Mouse (Mus musculus) kidney, postnatal 0 days (tissue): ENCODE measurements at regions not wholly inside any gene's neighbourhood (a gene's known extent, or its start where the extent isn't known, plus 50 kb on each side); places are given as distances from the start of the nearest gene placed in this dataset.
A peak's percentile ranks its signal among the peaks of the same experiment; 100 is the strongest.

Experiments
- ATAC-seq: fragments of 200-750 bp; cut with Nextera tagmentation; replicated peaks from 2 replicates; pipeline ENCODE4 v1.8.0; 2017; ENCODE audit warnings: low read depth, moderate number of reproducible peaks, moderate TSS enrichment, moderate library complexity; ENCODE audit not compliant: low FRiP score
- DNase-seq: peaks from one replicate; pipeline ENCODE4 v3.0.0-alpha.2; 2016; ENCODE audit warnings: low spot score
- H3K27ac ChIP-seq: fragments of 300-500 bp; sonication (generic); 2 replicates; pipeline ENCODE4 v1.5.1; 2014; ENCODE audit warnings: mild to moderate bottlenecking
- H3K27me3 ChIP-seq: fragments of 300-500 bp; sonication (generic); 2 replicates; pipeline ENCODE4 v1.6.1; 2014; ENCODE audit warnings: low read length, mixed read lengths; ENCODE audit not compliant: insufficient read depth
- H3K36me3 ChIP-seq: fragments of 300-500 bp; sonication (generic); 2 replicates; pipeline ENCODE4 v1.6.1; 2014; ENCODE audit warnings: low read length, mixed read lengths; ENCODE audit not compliant: insufficient read depth
- H3K4me1 ChIP-seq: fragments of 300-500 bp; sonication (generic); replicated peaks from 2 replicates; pipeline ENCODE4 v1.6.1; 2014; ENCODE audit warnings: antibody characterized with exemption, low read length, mixed read lengths; ENCODE audit not compliant: insufficient read depth
- H3K4me2 ChIP-seq: fragments of 300-500 bp; sonication (generic); 2 replicates; pipeline ENCODE4 v1.6.1; 2014; ENCODE audit warnings: mild to moderate bottlenecking, low read length, moderate library complexity, mixed read lengths
- H3K4me3 ChIP-seq: fragments of 300-500 bp; sonication (generic); replicated peaks from 2 replicates; pipeline ENCODE4 v1.5.1; 2014; ENCODE audit warnings: low read depth, low read length
- H3K9ac ChIP-seq: fragments of 300-500 bp; sonication (generic); 2 replicates; pipeline ENCODE4 v1.6.1; 2014; ENCODE audit warnings: low read depth, low read length
- H3K9me3 ChIP-seq: fragments of 300-500 bp; sonication (generic); replicated peaks from 2 replicates; pipeline ENCODE4 v1.6.1; 2016; ENCODE audit warnings: low read length, inconsistent platforms, mixed read lengths
- CTCF ChIP-seq: IDR thresholded peaks from 2 replicates; pipeline ENCODE4 v1.5.1; 2016; ENCODE audit warnings: antibody characterized with exemption, low read depth, mild to moderate bottlenecking, moderate library complexity
- WGBS: fragments of 180-500 bp; shearing (Covaris S2); extraction: QIAGEN DNeasy Blood & Tissue Kit; methylation state at CpG from one replicate; pipeline ENCODE4 v1.1.7; 2014; 5-methylcytosine and 5-hydroxymethylcytosine counted together

DNA sequence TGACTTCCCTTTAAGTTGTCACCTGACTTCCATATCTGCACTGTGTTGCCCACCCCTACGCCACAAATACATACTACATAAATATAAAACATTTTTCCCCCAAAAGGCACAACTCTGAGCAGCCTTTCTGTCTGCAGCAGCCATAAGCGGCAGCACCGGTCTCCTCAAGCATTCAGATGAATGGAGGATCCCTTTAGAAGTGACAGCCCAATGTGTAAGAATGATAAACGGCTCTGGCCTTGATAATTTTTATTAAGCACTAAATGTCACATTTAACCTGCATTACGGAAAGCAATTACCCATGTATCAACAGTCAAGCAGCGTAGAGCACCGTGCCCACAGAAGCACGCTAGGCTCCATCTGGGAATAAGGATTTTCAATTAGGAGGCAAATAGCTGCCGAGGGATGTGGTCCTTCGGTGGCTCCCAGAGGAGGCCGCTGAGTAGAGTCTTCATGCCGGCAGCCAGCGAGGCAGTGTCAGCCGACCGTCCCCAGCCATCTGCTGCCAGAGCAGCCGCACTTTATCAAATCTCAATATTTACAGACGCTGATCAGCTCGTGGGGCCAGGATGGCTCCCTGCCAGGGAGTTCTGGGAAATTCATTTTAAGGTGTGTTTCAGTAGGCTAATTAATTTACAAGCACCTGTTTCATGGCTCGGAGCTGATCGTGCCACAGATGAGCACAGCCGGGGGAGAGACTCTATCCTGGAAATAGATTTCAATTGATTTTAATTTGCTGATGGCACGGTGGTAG lies 190.3 kb downstream of the Tex29 start:
- ATAC-seq = no peak
- H3K4me2 ChIP-seq = no peak overlapping the region

GRCm38 (mm10) chr8:12031796-12032195 lies 191.5 kb downstream of the Tex29 start:
- Histone ChIP-seq H3K4me1 (no peaks in the 10 kb centered on the region), H3K27me3 (no peaks in the 10 kb centered on the region), H3K9me3 (no peaks in the 10 kb centered on the region), H3K27ac (no peak overlapping the region), H3K36me3 (no peaks in the 10 kb centered on the region), H3K4me2 (no peak overlapping the region), H3K4me3 (no peak overlapping the region), H3K9ac (no peak overlapping the region)
- WGBS = 65% methylated on average over 3 of the region's 3 CpGs
- no peak for TF ChIP-seq CTCF
- ATAC-seq (no peak), DNase-seq (no peak)

More for the DNA sequence above, 190.3 kb downstream of the Tex29 start:
- no peaks in the 10 kb centered on the region for H3K27me3 ChIP-seq
- no peak overlapping the region for H3K9ac ChIP-seq
- H3K9me3 ChIP-seq = no peaks in the 10 kb centered on the region
- TF ChIP-seq CTCF = no peak
- H3K36me3 ChIP-seq = no peaks in the 10 kb centered on the region
- H3K27ac ChIP-seq = no peak overlapping the region
- WGBS = 56% methylated on average over 22 of the region's 22 CpGs
- no peak for DNase-seq
- no peak overlapping the region for H3K4me3 ChIP-seq
- no peaks in the 10 kb centered on the region for H3K4me1 ChIP-seq

DNA sequence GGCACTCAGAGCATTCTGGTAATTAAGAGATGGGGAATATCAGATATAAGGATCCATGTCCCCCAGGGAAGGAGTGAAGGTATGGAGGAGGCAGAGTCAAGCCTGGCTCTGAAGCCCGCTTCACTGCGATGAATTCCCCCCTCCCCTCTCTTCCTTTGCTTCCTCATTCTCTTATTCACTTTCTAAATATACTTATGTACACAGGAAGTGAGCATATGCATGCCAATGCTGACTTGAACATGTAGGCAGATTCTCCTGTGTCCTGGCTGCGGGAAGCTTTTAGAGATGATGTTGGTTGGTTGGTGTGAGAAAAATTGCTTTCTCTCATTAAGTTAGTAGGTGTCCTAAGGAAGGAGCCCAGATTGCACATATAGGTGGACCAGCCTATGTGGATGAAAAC lies 192.1 kb downstream of the Tex29 start:
- Histone ChIP-seq H3K4me1 (no peaks in the 10 kb centered on the region), H3K9ac (no peak overlapping the region), H3K4me3 (no peak overlapping the region), H3K27ac (no peak overlapping the region), H3K36me3 (no peaks in the 10 kb centered on the region), H3K4me2 (no peak overlapping the region), H3K9me3 (no peaks in the 10 kb centered on the region), H3K27me3 (no peaks in the 10 kb centered on the region)
- 64% methylated on average over 3 of the region's 3 CpGs for WGBS
- ATAC-seq (no peak), DNase-seq (no peak)
- TF ChIP-seq CTCF = no peak

- no peaks in the 10 kb centered on the region for H3K9me3 ChIP-seq
- no peak overlapping the region for H3K4me3 ChIP-seq
- H3K36me3 ChIP-seq = no peaks in the 10 kb centered on the region
- H3K9ac ChIP-seq = no peak overlapping the region
- 74% methylated on average over 3 of the region's 3 CpGs for WGBS
- ATAC-seq (no peak), DNase-seq (no peak)
- H3K4me1 ChIP-seq = no peaks in the 10 kb centered on the region
- no peak overlapping the region for H3K4me2 ChIP-seq
- no peak for TF ChIP-seq CTCF
- peaks cover 4% of the 10 kb centered on the region; the same call in 1 of the 2 replicates for H3K27me3 ChIP-seq
- H3K27ac ChIP-seq = no peak overlapping the region
Measured at GRCm38 (mm10) chr8:12036349-12036748, 196.1 kb downstream of the Tex29 start.

GRCm38 (mm10) chr8:12040924-12041323 lies 200.7 kb downstream of the Tex29 start:
- Histone ChIP-seq H3K4me3 (no peak overlapping the region), H3K27me3 (peaks cover 4% of the 10 kb centered on the region; the same call in 1 of the 2 replicates), H3K4me2 (no peak overlapping the region), H3K27ac (no peak overlapping the region), H3K4me1 (no peaks in the 10 kb centered on the region), H3K9me3 (no peaks in the 10 kb centered on the region), H3K9ac (no peak overlapping the region), H3K36me3 (no peaks in the 10 kb centered on the region)
- TF ChIP-seq CTCF = no peak
- ATAC-seq (no peak), DNase-seq (no peak)
- WGBS = 60% methylated on average over 3 of the region's 3 CpGs

- DNase-seq (peak; percentile 23), ATAC-seq (no peak)
- no peaks in the 10 kb centered on the region for H3K4me1 ChIP-seq
- WGBS = 34% methylated on average over 6 of the region's 6 CpGs
- H3K4me3 ChIP-seq = no peak overlapping the region
- H3K36me3 ChIP-seq = no peaks in the 10 kb centered on the region
- H3K27ac ChIP-seq = no peak overlapping the region
- no peak for TF ChIP-seq CTCF
- no peaks in the 10 kb centered on the region for H3K9me3 ChIP-seq
- peak overlapping the region; percentile 29 for H3K4me2 ChIP-seq
- H3K9ac ChIP-seq = no peak overlapping the region
- H3K27me3 ChIP-seq = peaks cover 4% of the 10 kb centered on the region; the same call in 1 of the 2 replicates
Measured at GRCm38 (mm10) chr8:12041662-12042061, 201.4 kb downstream of the Tex29 start.
